Mouse (Mus musculus) megakaryocyte, embryonic 14.5 days (primary cell): Measurements from ENCODE around the gene Tubb5.

Experiments
- FLI1 ChIP-seq: IDR thresholded peaks from 2 replicates; pipeline ENCODE4 v1.6.1; 2012; ENCODE audit warnings: low read length, inconsistent platforms, mixed read lengths
- GATA1 ChIP-seq: IDR thresholded peaks from 3 replicates; pipeline ENCODE4 v1.6.1; 2012; ENCODE audit warnings: mixed read lengths, low read length, inconsistent platforms, borderline replicate concordance

DNA sequence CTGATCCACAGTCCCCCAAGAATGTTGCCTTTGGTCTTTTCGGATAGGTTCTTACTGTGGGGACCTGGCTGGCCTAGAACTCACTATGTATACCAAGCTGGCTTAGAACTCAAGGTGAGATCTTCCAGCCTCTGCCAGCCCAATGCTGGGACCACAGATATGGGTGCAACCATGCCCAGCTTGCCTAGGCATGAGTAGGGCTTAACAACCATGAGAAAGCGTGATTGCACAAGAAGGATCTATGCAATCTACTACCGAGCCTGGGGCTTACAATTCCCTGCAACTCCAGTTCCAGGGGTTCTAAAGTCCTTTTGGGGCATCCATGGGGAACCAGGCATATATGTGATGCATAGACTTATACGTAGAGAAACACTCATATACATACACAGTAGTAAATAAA, 47.2 kb downstream of the Tubb5 start:
- TF ChIP-seq GATA1 (no peak), FLI1 (no peak)
